Mouse (Mus musculus) heart, embryonic 13.5 days (tissue): ENCODE measurements around the gene Tub. TPM values are rescaled to one million over a fixed set of nuclear protein-coding genes. Genes with fewer than 3 reads are reported as not detected.

Source experiments
- polyA plus RNA-seq: library from polyadenylated mRNA; unstranded; fragments of >200 nt; fragmentation: Nextera tagmentation; extraction: Ambion mirVana; gene quantifications from 2 replicates; pipeline ENCODE4 v1.2.1, GENCODE M21; 2015

Tub gene
- polyA plus RNA-seq, 1 experiment from 2014 or later: 0.62 TPM

Other genes with a start within 250 kb of the Tub start
- gene Olfr512, start 237.0 kb upstream of the Tub start, polyA plus RNA-seq: not detected in 2 replicates
- not detected in 2 replicates for gene Olfr513, start 199.4 kb upstream of the Tub start, polyA plus RNA-seq
- gene Olfr514, start 124.3 kb upstream of the Tub start, polyA plus RNA-seq: not detected in 2 replicates
- not detected in 2 replicates for gene Olfr516, start 99.8 kb upstream of the Tub start, polyA plus RNA-seq
- not detected in 2 replicates for gene Olfr517, start 78.0 kb upstream of the Tub start, polyA plus RNA-seq
- not detected in 2 replicates for gene Olfr518, start 65.3 kb upstream of the Tub start, polyA plus RNA-seq
- not detected in 2 replicates for gene Olfr519, start 55.9 kb upstream of the Tub start, polyA plus RNA-seq
- gene Nlrp10, start 20.2 kb upstream of the Tub start, polyA plus RNA-seq: 8.7 and 9.0 TPM in 2 replicates
- gene Eif3f, start 15.9 kb upstream of the Tub start, polyA plus RNA-seq: 54.0 and 55.4 TPM in 2 replicates
- 0.75 and 0.82 TPM in 2 replicates for gene Ric3, start 133.0 kb downstream of the Tub start, polyA plus RNA-seq
- gene Lmo1, start 224.9 kb downstream of the Tub start, polyA plus RNA-seq: 1.2 and 1.3 TPM in 2 replicates